Mouse (Mus musculus) testis, postnatal 14 days (tissue): ENCODE data around the gene Adam19.
A peak's percentile ranks its signal among the peaks of the same experiment; 100 is the strongest.
"Not testable (repeated sequence)": the region's sequence is repeated elsewhere in the genome, so short reads cannot be mapped to it uniquely, and the experiment has no call there.

ENCODE experiments used
- DNase-seq: peaks from one replicate; pipeline ENCODE4 v3.0.0; 2021; ENCODE audit warnings: low spot score

Adam19 gene

DNA sequence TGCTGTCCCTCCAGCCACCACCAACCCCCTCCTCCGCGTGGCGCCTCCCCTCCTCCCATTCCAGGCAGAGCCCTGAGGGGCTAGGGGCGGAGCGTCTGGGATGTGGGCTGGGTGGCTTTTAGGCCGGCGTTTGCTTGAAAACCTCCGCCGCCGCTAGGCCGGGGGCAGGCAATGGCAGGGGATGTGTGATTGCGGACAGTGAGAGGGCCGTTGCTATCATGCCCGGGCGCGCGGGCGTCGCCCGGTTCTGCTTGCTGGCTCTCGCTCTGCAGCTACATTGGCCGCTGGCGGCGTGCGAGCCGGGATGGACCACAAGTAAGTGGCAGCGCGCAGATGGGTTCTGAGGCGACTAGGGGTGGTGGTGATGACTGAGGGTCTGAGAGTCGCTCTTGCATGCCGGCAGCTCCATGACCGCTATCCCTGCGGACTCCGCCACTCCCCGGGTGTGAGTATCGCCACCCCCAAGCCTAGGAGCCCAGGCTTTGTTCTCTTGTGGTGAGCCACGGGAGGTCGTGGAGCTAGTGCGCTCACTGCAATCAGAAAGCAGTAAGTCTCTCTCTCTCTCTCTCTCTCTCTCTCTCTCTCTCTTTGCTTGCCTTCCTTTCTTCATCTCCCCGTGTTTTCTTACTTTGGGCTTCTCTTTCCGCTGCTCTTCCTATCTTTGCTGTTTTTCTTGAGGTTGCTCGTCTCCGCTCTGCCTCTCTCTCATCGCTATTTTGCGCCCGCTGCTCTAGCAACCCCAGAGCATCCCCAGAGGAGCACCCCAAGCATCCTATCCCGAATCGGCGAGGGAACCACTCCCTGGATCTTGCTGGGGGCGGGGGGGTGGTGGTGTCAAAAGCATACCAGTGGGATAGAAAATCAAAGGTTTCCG is at the start of gene Adam19:
Gene Adam19, plus strand, starts transcription at position 97 of the 874 bp plus-strand sequence.
- peak; percentile 45 for DNase-seq

DNA sequence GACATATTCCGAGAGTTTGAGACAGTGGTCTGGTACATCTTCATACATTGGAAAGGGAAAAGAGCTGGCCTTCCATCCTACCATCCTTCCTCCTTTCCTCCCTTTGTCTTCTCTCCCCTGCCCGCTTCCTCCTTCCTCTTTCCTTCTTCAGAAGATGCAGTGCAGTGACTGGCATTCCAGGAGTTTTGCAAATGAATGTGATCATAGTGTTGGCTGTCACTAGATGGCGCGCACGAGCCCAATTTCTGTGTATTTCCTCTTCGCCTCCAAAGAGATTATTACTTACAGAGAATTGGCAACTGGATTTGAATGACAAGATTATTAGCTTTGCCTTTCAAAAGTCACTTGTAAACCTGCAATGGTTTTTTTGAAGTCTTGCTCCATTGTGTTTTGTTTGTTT is 39.7 kb upstream of the Adam19 start:
- DNase-seq = no peak

DNA sequence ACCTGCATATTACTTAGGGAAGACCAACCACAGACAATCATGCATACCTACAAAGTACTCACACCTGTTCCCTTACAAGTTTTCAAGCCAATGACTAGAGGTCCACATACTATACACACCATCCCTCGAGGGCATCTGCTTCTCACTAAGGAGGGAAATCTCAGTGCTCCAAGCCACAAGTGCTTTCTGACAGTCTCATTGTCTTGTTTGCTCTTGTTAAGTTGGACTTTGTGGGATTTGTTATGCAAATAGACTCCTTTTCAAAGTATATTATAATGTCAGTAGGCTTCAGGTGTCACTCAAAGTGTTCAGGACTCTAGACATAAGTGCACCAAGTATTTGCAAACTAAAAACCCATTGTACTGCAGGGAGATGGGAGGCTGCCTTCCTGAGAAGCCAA is 35.5 kb upstream of the Adam19 start:
- no peak for DNase-seq

DNA sequence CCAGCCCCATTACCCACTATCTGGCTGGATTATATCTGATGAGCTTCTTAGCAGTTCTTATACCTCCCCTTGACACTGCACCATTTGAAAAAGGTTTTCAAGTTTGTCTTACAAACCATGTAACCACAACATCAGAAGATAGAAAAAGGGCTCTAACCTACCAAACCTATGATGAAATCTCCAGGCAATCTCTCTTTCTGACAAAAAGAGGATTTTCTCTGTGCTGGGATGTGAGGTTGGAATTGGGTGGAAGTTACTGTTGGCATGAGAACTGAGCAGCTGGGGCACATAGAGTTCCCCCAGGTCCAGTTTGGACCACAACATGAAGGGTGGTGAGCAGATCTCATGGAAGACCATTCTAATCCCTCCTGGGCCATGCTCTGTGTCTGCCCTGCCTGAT is 33.9 kb upstream of the Adam19 start:
- no peak for DNase-seq

DNA sequence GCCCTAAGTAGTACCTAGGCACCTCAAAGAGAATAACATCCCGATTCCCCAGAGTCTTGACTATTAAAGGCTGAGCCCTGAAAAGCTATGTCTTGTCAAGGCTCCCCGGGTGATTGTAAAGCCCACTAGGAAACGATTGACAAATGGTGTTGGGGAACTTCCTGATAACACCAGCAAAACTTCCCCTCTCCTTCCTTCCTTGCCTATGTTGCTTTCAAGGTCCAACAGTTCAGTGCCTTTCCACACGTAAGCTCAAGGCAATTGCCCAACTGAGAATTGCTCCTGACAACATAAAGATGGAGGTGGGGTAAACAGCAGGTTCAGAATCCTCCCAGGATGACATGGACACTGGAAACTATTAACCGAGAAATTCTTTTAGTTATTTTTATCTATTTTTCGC is 32.8 kb upstream of the Adam19 start:
- no peak for DNase-seq

DNA sequence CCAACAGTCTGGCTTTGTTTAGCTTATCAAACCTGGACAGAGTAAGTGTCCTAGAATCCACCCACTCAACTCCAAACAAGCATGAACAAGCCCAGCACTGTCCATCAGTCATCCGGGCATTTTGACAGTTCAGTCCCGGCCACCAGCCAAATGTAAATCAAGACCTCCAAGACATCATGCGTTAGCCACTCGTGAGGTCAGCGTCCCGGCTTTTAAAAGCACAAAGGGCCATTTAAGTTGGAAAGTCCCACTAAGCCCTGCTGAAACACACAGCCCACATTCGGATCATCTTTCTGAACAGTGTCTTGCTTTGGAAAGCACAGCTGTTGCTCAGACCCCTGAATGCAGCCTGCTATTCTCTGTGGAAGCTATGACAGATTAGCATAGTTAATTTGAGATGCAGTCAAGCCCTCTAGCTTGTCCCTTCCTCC is 29.8 kb upstream of the Adam19 start:
- peak; percentile 42 for DNase-seq

DNA sequence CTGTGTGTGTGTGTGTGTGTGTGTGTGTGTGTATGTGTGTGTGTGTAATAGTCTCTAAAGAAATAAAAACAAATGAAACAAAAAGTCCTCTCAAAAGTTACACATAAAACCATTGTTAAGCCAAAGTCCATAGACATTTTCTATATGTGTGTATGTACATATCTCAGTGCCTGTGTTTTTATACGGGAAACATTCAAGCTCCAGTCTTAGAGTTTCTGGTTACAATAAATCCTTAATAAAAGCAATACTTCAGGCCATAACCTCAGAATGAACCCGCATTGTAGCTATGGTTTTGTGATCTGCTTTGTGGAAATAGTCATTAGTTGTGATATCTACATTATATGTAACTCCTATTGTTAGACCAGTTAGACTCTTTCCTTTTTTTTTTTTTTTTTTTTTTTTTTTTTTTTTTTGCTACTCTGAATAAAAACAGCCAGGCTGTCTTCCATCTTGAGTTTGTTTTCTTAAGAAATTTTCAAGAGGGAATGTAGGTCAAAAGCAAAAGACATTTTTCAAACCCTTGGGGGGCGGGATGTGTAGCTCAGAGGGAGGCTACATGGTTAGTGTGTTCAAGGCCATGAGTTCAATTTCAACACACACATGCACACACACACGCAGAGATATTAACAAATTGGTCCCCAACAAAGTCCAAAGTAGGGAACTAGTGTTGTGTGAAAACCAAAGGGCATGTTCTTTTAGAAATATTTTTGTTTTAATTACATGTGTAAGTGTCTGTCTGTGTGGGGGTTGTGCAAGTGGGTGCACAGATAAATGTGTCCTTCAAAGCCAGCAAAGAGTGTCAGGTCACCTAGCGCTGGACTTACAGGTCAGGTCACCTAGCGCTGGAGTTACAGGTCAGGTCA is 27.6 kb upstream of the Adam19 start:
- DNase-seq = no peak

DNA sequence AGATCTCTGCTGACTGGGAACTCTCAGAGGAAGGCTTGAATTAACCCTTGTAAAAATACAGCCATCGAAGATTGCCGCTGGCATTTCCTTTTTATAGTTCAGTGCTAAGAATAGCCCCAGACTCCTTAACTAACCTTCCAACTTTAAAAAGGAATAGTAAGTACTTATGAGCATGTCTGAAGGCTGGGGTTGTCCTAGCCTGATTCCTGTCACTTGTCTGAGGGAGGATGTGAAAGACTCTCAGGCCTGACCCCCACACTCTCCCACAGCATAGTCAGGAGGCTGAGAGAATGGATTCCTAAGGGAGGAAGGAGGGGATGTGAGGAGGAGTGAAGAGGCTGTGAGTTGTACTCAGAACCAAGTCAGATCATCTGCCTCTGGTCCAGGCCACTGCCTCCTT is 26.3 kb upstream of the Adam19 start:
- DNase-seq = no peak

DNA sequence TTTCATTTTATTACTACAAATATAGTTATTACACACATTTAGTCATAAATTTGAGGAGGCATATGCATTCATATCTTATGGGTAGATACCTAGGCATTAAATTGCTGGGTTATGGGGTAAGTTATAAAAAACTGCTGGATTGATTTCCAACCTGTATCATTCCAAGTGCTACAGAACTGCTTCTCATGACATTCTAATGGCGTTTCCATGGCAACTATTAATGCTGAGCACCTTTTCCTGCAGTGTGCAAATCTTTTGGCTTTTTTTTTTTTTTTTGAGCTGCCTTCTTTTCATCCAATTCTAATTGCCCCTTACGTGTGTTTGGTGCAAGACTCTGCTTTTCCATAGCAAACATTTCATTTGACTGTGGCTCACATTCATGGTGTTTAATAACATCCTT is 25.8 kb upstream of the Adam19 start:
- DNase-seq = no peak

DNA sequence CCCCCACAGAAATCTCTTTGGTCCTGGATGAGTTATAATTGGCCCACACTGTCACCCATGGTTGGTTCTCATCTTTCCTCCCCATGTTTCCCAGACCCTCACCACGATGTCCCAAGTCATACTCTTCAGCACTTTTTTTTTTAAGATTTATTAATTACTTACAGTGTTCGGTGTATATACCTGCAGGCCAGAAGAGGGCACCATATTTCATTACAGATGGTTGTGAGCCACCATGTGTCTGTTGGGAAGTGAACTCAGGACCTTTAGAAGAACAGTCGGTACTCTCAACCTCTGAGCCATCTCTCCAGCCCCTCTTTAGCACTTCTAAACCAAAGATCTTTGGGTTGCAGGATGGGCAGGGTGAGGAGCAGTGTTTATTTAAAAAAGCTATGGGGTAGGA is 24.3 kb upstream of the Adam19 start:
- no peak for DNase-seq

DNA sequence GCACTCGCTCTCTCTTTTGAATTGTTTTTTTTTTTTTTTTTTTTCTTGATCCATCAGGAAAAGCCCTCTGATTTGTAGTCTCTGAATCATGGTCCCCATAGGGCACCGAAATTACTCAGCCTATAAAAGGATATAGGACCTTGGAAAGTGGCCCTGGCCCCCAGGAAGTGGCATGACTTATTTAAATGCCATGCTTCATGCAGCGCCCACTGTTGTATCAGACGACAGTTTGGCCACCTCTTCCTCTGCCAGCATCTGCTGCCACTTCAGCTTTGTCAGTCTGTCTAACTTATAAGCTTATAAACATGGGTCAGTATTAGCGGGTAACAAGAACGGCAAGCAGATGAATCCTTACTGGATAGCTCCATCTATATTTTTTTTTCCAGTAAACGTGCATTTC is 22.8 kb upstream of the Adam19 start:
- DNase-seq = no peak

DNA sequence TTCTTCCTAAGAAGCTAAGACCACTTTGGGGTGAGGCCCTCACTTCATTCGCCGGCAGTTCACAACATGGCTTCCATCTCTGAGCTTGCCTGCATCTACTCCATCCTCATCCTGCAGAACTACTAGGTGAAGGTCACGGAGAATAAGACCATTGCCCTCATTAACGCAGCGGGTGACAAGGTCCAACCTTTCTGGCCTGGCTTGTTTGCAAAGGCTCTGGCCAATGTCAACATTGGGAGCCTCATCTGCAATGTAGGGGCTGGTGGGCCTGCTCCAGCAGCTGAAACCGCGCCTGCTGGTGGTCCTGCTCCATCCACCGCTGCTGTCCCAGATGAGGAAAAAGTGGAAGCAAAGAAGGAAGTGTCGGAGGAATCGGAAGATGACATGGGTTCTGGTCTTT is 19.4 kb upstream of the Adam19 start:
- no peak for DNase-seq

DNA sequence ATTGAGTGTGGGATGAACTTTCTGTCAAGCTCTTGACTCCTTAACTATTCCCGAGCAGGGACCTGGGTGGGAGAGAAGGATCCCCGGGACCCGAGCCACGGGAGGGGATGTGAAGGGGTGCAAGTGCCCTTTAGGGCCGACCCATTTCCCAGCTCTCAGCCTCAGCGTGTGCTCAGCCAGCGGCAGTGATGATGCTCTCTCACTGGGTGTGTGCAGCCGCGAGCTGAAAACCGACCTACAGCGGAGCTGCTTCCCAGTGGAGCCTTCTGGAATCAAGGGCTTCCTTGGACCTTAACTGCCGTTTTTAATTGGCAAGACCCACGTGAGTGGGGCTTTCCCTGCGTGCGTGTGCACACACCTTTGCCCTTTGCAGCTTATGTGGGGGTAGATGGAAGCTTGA is 16.9 kb upstream of the Adam19 start:
- DNase-seq = no peak

DNA sequence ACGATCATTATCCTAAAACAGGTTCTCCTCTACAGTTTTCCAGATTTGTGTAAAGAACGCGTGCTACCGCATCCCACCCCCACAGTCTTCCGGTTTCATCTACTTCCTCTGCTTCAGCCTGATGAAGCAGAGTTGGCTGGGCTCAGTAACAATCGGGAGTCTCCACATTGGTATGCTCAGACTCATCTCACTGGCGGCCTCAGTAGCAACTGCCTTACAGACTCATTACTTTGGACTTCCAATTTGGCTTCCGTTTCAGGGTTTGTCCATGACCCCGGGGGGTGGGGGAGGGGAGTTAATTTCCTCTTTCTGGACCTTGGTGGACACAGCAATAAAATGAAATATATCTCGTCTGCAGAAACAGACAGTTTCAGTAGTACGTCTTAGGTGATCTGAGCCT is 16.5 kb upstream of the Adam19 start:
- no peak for DNase-seq

DNA sequence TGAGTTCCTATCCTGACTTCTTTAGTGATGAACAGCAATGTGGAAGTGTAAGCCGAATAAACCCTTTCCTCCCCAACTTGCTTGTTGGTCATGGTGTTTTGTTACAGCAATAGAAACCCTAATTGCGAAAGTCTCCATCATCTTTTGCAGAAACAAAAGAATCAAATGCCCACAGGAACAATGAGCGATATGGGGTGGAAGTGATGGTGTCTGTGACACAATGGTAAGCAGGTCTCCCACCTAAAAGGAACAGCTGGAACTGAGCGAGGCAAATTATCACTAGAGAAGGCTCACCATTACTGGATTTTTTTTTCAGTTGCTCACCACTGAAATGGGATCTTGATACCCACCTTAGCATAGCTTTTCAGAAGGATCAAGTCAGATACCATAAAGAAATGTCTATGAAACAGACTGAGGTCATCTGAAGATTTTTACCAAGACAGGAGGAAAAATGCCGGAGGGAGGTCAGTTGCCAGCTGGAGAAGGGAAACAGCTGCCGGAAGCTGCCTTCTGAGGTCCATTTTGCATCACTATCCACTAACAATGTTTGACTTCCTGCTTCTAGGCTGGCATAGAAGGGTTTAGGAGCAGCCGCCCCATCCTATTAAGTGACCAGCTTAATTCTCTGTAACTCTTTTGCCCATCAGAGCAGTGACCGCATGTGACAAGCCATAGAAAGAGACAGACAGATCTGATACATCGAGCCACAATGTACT is 14.8 kb upstream of the Adam19 start:
- no peak for DNase-seq

DNA sequence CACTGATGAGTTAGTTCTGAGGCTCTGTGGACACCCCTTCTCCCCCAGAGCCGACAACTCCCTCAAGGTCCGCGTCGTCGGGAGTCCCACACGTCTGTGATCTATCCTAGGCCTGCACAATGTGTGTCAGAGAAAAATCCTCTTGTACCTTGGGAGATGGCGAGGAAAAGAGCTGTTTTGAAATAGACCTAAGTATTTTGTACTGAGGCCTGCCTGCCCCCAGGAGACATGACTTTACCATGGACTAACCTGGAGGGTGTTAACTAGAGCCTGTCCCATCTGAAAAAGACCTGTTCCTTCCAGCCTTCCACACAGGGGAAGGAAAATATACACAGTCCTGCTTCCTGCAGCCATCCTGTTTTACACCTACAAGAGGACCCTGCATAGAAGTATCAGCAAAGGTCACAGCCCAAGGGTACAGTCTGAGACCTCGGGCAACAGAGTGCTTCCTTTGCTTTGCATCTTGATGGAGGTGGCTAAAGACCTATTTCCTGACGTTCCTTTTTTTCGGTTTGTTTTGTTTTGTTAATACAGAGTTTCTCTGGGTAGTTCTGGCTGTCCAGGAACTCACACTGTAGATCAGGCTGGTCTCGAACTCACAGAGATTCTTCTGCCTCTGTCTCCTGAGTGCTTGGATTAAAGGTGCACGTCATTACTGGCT is 14.1 kb upstream of the Adam19 start:
- no peak for DNase-seq

DNA sequence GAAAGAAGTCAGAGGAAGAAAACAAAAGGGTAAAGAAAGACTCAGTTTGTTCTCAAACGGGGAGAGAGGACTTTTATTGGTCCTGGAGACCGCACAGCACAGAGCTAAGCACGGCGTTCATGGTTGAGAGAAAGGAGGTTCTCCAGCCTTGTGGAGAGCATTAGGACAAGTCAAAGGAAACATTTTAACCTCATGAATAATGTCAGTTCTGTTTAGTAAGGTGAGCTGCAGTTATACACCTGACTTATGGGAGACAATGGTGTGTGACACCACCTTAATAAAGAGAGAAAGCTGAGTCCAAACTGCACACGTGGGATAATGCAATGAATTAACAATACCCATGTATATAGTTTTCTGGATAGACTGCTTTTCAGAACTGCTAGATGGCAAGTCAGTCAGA is 11.0 kb upstream of the Adam19 start:
- DNase-seq = no peak

DNA sequence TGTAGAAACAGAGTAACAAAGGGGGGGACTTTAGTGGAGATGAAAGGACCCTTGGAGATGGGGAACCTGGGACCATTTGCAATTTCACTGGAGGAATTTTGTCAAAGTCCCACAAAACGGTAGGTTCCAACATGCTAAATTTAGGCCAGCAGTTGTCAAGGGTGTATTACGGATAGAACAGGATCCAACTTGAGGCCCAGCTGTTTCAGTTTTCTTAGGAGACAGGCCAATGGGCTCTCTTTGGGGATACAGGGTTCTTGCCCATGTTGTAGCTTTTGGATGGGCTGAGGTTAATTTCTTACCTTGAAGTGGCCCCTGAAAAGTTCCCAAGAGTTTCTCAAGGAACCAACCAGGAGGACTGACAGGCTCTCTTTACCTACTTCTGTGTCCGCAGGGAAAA is 8.5 kb upstream of the Adam19 start:
- no peak for DNase-seq

DNA sequence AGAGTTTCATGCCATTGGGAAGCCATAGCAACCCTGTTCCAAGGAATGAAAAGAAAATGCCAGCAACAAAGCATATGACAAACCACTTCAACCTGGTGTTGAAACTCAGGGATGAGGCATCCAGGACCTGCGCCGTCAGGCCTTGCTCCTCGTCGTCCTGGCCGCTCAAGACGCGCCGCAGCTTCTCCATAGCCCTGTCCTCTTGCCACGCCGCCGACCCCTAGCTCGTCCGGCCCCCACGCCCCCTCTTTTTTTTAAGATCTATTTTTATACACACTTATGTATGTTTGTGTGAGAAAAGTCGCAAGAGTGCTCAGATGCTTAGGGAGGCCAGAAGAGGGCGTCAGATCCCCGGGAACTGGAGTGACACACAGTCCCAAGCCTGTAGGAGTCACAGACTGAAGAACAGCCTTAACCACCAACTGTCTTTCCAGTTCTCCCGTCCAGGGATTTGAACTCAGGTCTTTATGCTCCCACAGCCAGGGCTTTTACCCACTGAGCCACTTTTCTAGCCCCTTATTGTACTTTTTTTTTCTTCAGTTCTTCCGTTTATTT is 3.6 kb upstream of the Adam19 start, which contains the start of gene Gm12166:
Gene Gm12166, minus strand, starts transcription at position 217 of the 555 bp plus-strand sequence.
- DNase-seq = not testable (repeated sequence)

DNA sequence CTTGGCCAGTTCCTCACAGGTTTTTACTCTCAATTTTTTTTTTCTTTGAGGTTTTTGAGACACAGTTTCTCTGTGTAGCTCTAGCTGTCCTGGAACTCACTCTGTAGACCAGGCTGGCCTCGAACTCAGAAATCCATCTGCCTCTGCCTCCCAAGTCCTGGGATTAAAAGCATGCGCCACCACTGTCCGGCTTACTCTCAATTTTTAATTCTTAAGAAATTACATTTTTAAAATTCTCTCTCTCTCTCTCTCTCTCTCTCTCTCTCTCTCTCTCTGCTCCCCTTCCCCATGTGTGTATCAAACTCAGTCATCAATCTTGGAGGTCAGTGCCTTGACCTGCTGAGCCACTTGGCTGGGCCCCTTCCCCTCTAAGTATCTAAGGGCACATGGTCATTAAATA is 2.3 kb upstream of the Adam19 start:
- not testable (repeated sequence) for DNase-seq

DNA sequence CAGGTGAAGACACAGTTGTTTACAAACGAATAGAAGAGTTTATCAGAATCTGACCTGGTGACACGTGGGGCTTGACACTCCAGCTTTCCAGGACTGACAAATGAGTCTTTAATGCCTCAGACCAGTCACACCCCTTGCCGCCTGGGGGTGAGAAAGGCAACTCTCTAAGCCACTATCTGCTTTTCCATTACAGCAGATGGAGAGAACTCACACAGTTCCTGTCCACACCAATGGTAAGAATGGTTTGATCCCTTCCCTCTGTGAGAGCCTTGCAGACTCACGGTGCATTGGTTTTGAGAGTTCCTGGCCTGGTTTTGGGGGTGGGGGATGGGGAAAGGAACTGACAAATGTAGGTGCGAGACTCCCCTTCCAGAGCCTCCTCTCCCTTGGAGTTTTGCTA is 1.5 kb upstream of the Adam19 start:
- no peak for DNase-seq
